Mouse (Mus musculus) layer of hippocampus, adult 9-10 months (tissue): Measurements from ENCODE around the gene Iqcn.

Experiments
- DNase-seq: peaks from one replicate; pipeline ENCODE4 v3.0.0; 2022; ENCODE audit warnings: low spot score

Gene Iqcn

GRCm38 (mm10) chr8:70679404-70679803 lies 23.9 kb upstream of the Iqcn start:
- no peak for DNase-seq

GRCm38 (mm10) chr8:70680039-70680438 lies 23.2 kb upstream of the Iqcn start:
- no peak for DNase-seq

GRCm38 (mm10) chr8:70681410-70681809 lies 21.8 kb upstream of the Iqcn start:
- DNase-seq: no peak

GRCm38 (mm10) chr8:70682193-70682592 lies 21.1 kb upstream of the Iqcn start:
- no peak for DNase-seq

- no peak for DNase-seq
These were observed 20.6 kb upstream of the Iqcn start for GRCm38 (mm10) chr8:70682692-70683091.

GRCm38 (mm10) chr8:70684291-70684690 lies 19.0 kb upstream of the Iqcn start:
- no peak for DNase-seq

GRCm38 (mm10) chr8:70687576-70687975 lies 15.7 kb upstream of the Iqcn start:
- no peak for DNase-seq

GRCm38 (mm10) chr8:70688136-70688535 lies 15.1 kb upstream of the Iqcn start:
- no peak for DNase-seq

- DNase-seq: no peak
These were observed 13.3 kb upstream of the Iqcn start for GRCm38 (mm10) chr8:70689892-70690390.

GRCm38 (mm10) chr8:70691230-70691629 lies 12.0 kb upstream of the Iqcn start:
- no peak for DNase-seq

- no peak for DNase-seq
These were observed 11.5 kb upstream of the Iqcn start for GRCm38 (mm10) chr8:70691727-70692231.

GRCm38 (mm10) chr8:70693636-70694035 lies 9.6 kb upstream of the Iqcn start:
- DNase-seq: no peak

- DNase-seq: no peak
These were observed 7.8 kb upstream of the Iqcn start for GRCm38 (mm10) chr8:70695318-70696018.

- DNase-seq: no peak
These were observed 7.0 kb upstream of the Iqcn start for GRCm38 (mm10) chr8:70696019-70696885.

GRCm38 (mm10) chr8:70696946-70697345 lies 6.3 kb upstream of the Iqcn start:
- DNase-seq: no peak

- DNase-seq: no peak
These were observed 5.6 kb upstream of the Iqcn start for GRCm38 (mm10) chr8:70697366-70698250.

- DNase-seq: peak; percentile 96
These were observed 4.7 kb upstream of the Iqcn start, which contains the start of gene Jund for GRCm38 (mm10) chr8:70698310-70699109. Gene Jund (plus strand): TSS chr8:70698949.

GRCm38 (mm10) chr8:70699116-70699833 lies 4.0 kb upstream of the Iqcn start:
- DNase-seq: no peak

GRCm38 (mm10) chr8:70699834-70700554 lies 3.3 kb upstream of the Iqcn start:
- no peak for DNase-seq

- DNase-seq: peak; percentile 71
These were observed 2.7 kb upstream of the Iqcn start for GRCm38 (mm10) chr8:70700555-70700922.
